ENCODE assay signal across 7 mouse cellular contexts in the genomic region with DNA sequence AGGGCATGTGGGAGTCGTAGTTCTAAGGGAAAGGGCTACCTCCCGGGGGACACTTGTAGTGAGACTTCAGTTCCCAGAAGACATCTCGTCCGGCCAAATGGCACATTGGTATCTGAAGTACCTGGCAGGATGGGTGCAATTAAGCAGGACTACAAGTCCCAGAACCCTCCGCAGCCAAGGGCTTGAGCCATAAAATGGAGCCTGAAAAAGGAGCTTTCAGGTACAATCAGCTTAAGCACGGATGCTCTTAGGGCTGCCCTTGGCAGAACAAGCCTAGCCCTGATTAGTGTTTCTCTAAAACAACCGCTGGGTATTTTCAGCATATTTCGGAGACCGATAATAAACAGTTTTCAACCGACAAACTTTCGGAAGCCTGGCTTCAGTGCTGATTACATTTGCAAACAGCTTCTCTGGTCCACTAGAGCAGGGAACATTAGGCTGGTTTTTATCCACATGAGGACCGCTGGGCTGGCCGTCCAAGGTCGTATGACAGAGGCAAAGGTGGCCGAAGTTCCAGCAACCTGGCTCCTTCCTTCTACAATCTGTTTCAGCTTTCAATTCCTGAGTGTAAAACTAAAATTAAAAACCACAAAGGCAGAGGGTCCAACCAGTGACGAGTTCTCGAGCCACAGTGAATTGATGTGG. TPM values are rescaled to one million over a fixed set of nuclear protein-coding genes. Genes with fewer than 3 reads are reported as not detected.
DNase-seq lines count a peak whose midpoint lies in the region; ATAC-seq lines count a peak whose summit lies in the region.

No protein-coding gene starts in this region.

- H3K27me3 ChIP-seq in embryonic facial prominence, embryonic 11.5 days (ENCODE audit: control insufficient read depth, insufficient read depth, low read length), result no peaks in the 10 kb centered on the region
- no peaks in the 10 kb centered on the region for H3K27me3 ChIP-seq in midbrain, embryonic 11.5 days (ENCODE audit: control insufficient read depth, insufficient read depth, low read length)

- ATAC-seq in embryonic facial prominence, embryonic 11.5 days (replicated peaks; ENCODE audit: insufficient number of reproducible peaks, low FRiP score, low TSS enrichment, low read depth), result peak; percentile 84
- ATAC-seq in midbrain, embryonic 11.5 days (ENCODE audit: low FRiP score), result peak; percentile 87

- peak overlapping the region; percentile 50 for H3K4me3 ChIP-seq in embryonic facial prominence, embryonic 11.5 days (ENCODE audit: low read depth, low read length)
- H3K4me3 ChIP-seq in midbrain, embryonic 11.5 days (ENCODE audit: low read depth, low read length), result peak overlapping the region; percentile 36

- no peaks in the 10 kb centered on the region for H3K4me1 ChIP-seq in embryonic facial prominence, embryonic 11.5 days (ENCODE audit: control insufficient read depth, insufficient read depth, low read length)
- no peaks in the 10 kb centered on the region for H3K4me1 ChIP-seq in midbrain, embryonic 11.5 days (ENCODE audit: control insufficient read depth, insufficient read depth, low read length)

- H3K4me2 ChIP-seq in embryonic facial prominence, embryonic 11.5 days (ENCODE audit: low read depth, low read length), result peak overlapping the region; percentile 78
- peak overlapping the region; percentile 59 for H3K4me2 ChIP-seq in midbrain, embryonic 11.5 days

- peak overlapping the region; percentile 64 for H3K9ac ChIP-seq in embryonic facial prominence, embryonic 11.5 days (replicated peaks; ENCODE audit: low read length)
- H3K9ac ChIP-seq in midbrain, embryonic 11.5 days (ENCODE audit: low read length), result peak overlapping the region; percentile 53

- WGBS in embryonic facial prominence, embryonic 11.5 days, result 9% methylated on average over 17 of the region's 17 CpGs
- WGBS in midbrain, embryonic 11.5 days, result 8% methylated on average over 17 of the region's 17 CpGs

- DNase-seq in adrenal gland, postnatal 36 days, result peak; percentile 74 to 80
- peak; percentile 92 for DNase-seq in embryonic facial prominence, embryonic 11.5 days (ENCODE audit: low spot score)
- DNase-seq in heart, adult 18-20 months, result peak; percentile 83 to 88
- DNase-seq in kidney, adult 11 months, result peak; percentile 96
- peak; percentile 76 to 81 for DNase-seq in left cerebral cortex, postnatal 36 days (ENCODE audit: low spot score in 2 of 2)
- DNase-seq in midbrain, embryonic 11.5 days (ENCODE audit: low spot score, missing footprints), result peak; percentile 94
- peak; percentile 93 for DNase-seq in skeletal muscle tissue, adult 2 months (ENCODE audit: low read depth, low spot score)

- no peaks in the 10 kb centered on the region for H3K9me3 ChIP-seq in embryonic facial prominence, embryonic 11.5 days (replicated peaks; ENCODE audit: control insufficient read depth, low read length)
- no peaks in the 10 kb centered on the region for H3K9me3 ChIP-seq in midbrain, embryonic 11.5 days (ENCODE audit: control insufficient read depth, low read length)

- H3K36me3 ChIP-seq in embryonic facial prominence, embryonic 11.5 days (replicated peaks; ENCODE audit: control insufficient read depth, insufficient read depth, low read depth, low read length), result no peaks in the 10 kb centered on the region
- H3K36me3 ChIP-seq in midbrain, embryonic 11.5 days (ENCODE audit: control insufficient read depth, insufficient read depth, low read length), result no peaks in the 10 kb centered on the region

- H3K27ac ChIP-seq in embryonic facial prominence, embryonic 11.5 days (replicated peaks; ENCODE audit: low read depth, low read length), result no peak overlapping the region
- H3K27ac ChIP-seq in midbrain, embryonic 11.5 days (ENCODE audit: low read depth, low read length), result no peak overlapping the region

- intact Hi-C loops in left cerebral cortex, postnatal 36 days (cut with DNase I), result loop anchor here (10.0 kb wide), 1 partner anchor 394 kb away; the partner anchor contains the start of gene Ptprg

RNA-seq across cellular contexts. Expression of gene Fhit, which starts 0.9 kb away (rescaled TPM):
- total RNA-seq in adrenal gland, postnatal 36 days (2021), result 10 to 100 TPM; 10.9 to 12.9 TPM
- polyA plus RNA-seq in embryonic facial prominence, embryonic 11.5 days (2014; fragmentation: Nextera tagmentation; extraction: Ambion mirVana), result 3.4 and 5.0 TPM in 2 replicates
- total RNA-seq in heart, adult 18-20 months (2021), result 1 to 10 TPM; 1.7 to 1.8 TPM
- 1 to 10 TPM; 5.3 to 6.2 TPM for total RNA-seq in left cerebral cortex, postnatal 36 days (2021)
- 3.3 and 4.6 TPM in 2 replicates for polyA plus RNA-seq in midbrain, embryonic 11.5 days (2014; fragmentation: Nextera tagmentation; extraction: Ambion mirVana)
